Mouse (Mus musculus) megakaryocyte, embryonic 14.5 days (primary cell): ENCODE results near the gene Xirp1.

Experiments
- FLI1 ChIP-seq: IDR thresholded peaks from 2 replicates; pipeline ENCODE4 v1.6.1; 2012; ENCODE audit warnings: low read length, inconsistent platforms, mixed read lengths
- GATA1 ChIP-seq: IDR thresholded peaks from 3 replicates; pipeline ENCODE4 v1.6.1; 2012; ENCODE audit warnings: mixed read lengths, low read length, inconsistent platforms, borderline replicate concordance

DNA sequence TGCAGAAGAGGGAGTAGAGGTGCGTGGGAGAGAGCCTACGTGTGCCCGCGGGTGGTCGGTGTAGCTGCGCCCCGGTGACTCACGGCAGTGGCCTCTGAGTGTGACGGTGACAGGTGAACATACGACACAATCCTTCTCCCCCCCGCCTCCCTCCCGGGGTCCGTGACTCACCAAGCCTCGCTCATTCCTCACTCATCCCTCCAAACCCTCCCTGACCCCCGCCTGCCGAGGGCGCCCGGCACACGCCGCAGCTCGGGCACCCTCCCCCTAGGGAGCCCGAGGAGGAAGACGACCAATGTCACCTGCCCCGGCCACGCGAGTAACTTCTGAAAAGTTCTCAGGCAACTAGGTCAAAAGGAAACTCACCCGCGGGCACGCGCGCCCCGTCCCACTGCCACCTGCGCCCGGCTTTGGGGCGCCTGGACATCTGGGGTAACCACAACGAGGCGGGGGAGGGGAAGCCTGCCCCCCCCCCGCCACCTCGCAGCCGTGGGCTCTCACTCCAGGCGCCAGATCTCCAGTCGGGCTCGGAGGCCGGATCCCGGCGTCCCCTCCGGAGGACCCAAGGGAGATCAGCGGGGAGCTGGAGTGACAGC lies 40.3 kb downstream of the Xirp1 start:
- TF ChIP-seq GATA1: no peak
- TF ChIP-seq FLI1: no peak
